Mouse (Mus musculus) C2C12 (cell line): Measurements from ENCODE around the gene Tctex1d2.

Source experiments
- CTCF ChIP-seq: IDR thresholded peaks from one replicate; pipeline ENCODE4 v1.5.1; 2011; ENCODE audit not compliant: control insufficient read depth, insufficient read depth, insufficient read length
- FOSL1 ChIP-seq: IDR thresholded peaks from one replicate; pipeline ENCODE4 v1.8.0; 2011; ENCODE audit warnings: mild to moderate bottlenecking, low read length; ENCODE audit not compliant: poor library complexity, insufficient read depth, severe bottlenecking
- MAX ChIP-seq: IDR thresholded peaks from one replicate; pipeline ENCODE4 v1.6.1; 2011; ENCODE audit warnings: mild to moderate bottlenecking, control low read depth
- MYOD1 ChIP-seq: IDR thresholded peaks from one replicate; pipeline ENCODE4 v1.6.1; 2011; ENCODE audit warnings: low read depth; ENCODE audit not compliant: control insufficient read depth, insufficient read length
- MYOG ChIP-seq: IDR thresholded peaks from one replicate; pipeline ENCODE4 v1.6.1; 2011; ENCODE audit not compliant: control insufficient read depth, insufficient read length; ENCODE audit errors: extremely low read depth
- USF1 ChIP-seq: IDR thresholded peaks from one replicate; pipeline ENCODE4 v1.6.1; 2011; ENCODE audit warnings: low read depth, mild to moderate bottlenecking, control low read depth, moderate library complexity

- TF ChIP-seq CTCF (no peak), MAX (no peak), USF1 (no peak), MYOG (no peak), FOSL1 (no peak), MYOD1 (no peak)
Measured at GRCm38 (mm10) chr16:32405716-32406115, 13.8 kb upstream of the Tctex1d2 start.
